Mouse (Mus musculus): ENCODE data around the gene Mfn2. TPM values are rescaled to one million over a fixed set of nuclear protein-coding genes. Genes with fewer than 3 reads are reported as not detected.

The Mfn2 gene
- 52.4 and 61.8 TPM in 2 replicates for polyA plus RNA-seq (2015; fragmentation: Nextera tagmentation; extraction: Ambion mirVana)

DNA sequence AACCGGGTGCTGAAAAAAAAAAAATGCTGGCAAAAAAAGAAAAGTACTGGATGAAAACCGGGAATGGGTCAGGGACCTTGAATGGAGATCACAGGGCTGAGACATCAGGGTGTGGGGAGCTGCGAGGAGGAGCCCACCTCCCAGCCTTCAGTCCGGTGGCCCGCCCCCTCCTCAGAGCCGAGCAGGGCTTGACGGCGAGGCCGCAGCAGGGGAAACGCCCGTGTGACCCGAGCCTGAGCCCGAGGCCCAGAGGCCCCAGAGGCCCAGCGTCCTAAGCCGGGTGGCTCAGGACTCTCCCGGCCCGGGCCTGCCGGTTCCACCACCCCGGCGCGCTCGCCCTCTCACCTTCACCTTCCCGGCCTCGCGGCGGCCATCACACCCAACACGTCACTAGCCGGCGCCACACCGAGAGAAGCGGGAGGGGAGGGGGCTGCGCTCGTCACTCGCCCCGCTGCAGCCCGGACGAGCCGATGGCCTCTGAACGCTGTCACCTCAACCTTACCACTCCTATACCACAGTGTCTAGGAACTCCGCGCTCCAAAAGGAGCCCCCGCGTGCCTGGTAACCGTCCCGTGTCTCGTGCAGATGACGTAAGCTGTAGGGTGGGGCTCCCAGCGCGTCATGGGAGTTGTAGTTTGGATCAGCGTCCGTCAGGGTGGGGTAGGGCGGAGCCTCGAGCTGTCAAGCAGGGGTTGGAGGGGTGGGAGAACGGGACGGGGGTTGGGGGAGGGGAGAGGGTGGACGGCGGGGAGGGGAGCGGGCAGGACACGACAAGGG, at the start of gene Mfn2:
Gene Mfn2 (minus strand): TSS at position 392 of the 777 bp plus-strand sequence.
- H3K27me3 ChIP-seq = no peaks in the 10 kb centered on the region
- no peaks in the 10 kb centered on the region for H3K9me3 ChIP-seq (replicated peaks)
- peak within 1 kb of the TSS; percentile 90 for H3K4me3 ChIP-seq
- H3K27ac ChIP-seq = peak within 1 kb of the TSS; percentile 61
- peak within 1 kb of the TSS; percentile 88 for H3K9ac ChIP-seq
- peaks cover 14% of the 10 kb centered on the region for H3K4me1 ChIP-seq
- peak within 1 kb of the TSS; percentile 68 for H3K4me2 ChIP-seq
- under 1% methylated on average over 53 of the region's 59 CpGs for WGBS
- H3K36me3 ChIP-seq (ENCODE audit: poor library complexity, severe bottlenecking) = peaks cover 31% of the 10 kb centered on the region
- ATAC-seq = peak; percentile 96

DNA sequence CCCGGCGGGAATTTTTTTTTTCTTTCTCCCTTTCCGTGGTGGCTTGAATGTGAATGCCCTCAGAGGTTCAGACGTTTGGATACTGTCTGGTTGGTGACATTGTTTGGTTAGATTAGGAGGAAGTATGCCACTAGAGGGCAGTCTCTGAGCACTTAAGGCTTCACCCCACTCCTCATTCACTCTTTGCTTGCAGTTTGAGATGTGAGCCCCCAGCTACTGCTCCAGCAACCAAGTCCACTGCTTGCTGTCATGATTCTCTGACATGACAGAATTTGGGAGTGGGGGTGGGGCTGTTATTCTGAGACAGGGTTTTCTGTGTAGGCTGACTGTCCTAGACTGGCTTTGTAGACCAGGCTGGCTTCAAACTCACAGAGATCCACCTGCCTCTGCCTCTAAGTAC, 49.1 kb upstream of the Mfn2 start:
- ATAC-seq = no peak
- Histone ChIP-seq H3K4me2 (no peak overlapping the region), H3K9me3 (replicated peaks) (no peaks in the 10 kb centered on the region), H3K27ac (no peak overlapping the region), H3K36me3 (ENCODE audit: poor library complexity, severe bottlenecking) (peaks cover 10% of the 10 kb centered on the region), H3K4me1 (no peaks in the 10 kb centered on the region), H3K4me3 (no peak overlapping the region), H3K9ac (no peak overlapping the region), H3K27me3 (no peaks in the 10 kb centered on the region)
- 8% methylated on average over 4 of the region's 4 CpGs for WGBS

DNA sequence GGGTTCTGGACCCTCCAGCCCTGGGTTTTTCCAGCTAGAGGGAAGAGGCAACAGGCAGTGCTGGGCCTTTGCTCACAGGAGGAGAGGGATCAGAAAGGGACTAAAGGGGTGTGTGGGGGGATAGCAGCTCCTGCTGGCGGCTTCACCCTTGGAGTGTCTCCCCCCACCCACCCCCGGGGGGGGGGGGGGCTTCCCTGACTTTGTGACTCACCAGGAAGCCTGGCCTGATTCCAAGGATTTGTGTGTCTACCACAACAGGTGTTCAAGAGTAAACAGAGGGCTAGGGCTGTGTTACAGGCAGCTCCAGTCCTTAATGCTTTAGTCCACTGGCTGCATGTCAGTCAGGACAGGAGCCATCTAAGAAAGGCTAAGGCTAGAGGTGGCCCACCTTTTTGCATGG, 43.0 kb upstream of the Mfn2 start:
- Histone ChIP-seq H3K27me3 (no peaks in the 10 kb centered on the region), H3K4me2 (no peak overlapping the region), H3K4me1 (peaks cover 13% of the 10 kb centered on the region), H3K9me3 (replicated peaks) (no peaks in the 10 kb centered on the region), H3K27ac (no peak overlapping the region), H3K9ac (no peak overlapping the region), H3K4me3 (no peak overlapping the region), H3K36me3 (ENCODE audit: poor library complexity, severe bottlenecking) (peaks cover 65% of the 10 kb centered on the region)
- WGBS = 59% methylated on average over 2 of the region's 2 CpGs
- ATAC-seq = no peak

DNA sequence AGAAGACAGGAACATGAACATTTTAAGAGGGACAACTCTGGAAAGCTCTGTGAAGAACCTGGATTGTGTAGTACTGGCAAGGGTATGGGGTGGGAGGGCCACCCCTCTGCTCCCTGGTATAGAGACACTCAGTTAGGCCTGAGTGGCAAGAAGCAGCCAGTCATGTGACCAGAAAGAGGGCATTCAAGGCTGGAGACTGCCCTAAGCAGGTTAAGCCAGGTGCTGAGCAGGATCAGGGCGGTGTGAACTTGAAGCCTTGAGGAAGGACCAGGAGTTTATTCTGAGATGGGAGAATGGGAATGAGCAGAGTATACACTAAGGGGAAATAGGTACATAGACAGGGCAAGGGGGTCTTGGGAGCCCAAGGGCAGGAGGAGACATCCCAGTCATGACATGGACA, 38.5 kb upstream of the Mfn2 start:
- H3K9me3 ChIP-seq (replicated peaks) = no peaks in the 10 kb centered on the region
- H3K4me3 ChIP-seq = no peak overlapping the region
- H3K9ac ChIP-seq = no peak overlapping the region
- H3K36me3 ChIP-seq (ENCODE audit: poor library complexity, severe bottlenecking) = peaks cover 51% of the 10 kb centered on the region
- H3K4me1 ChIP-seq = peaks cover 34% of the 10 kb centered on the region
- 0 out of 2 replicates have a peak, but pooled peaks cover 5% of the 10 kb centered on the region for H3K27me3 ChIP-seq
- no peak for ATAC-seq
- H3K27ac ChIP-seq = no peak overlapping the region
- 86% methylated on average over 1 of the region's 1 CpGs for WGBS
- H3K4me2 ChIP-seq = peak overlapping the region; percentile 100

DNA sequence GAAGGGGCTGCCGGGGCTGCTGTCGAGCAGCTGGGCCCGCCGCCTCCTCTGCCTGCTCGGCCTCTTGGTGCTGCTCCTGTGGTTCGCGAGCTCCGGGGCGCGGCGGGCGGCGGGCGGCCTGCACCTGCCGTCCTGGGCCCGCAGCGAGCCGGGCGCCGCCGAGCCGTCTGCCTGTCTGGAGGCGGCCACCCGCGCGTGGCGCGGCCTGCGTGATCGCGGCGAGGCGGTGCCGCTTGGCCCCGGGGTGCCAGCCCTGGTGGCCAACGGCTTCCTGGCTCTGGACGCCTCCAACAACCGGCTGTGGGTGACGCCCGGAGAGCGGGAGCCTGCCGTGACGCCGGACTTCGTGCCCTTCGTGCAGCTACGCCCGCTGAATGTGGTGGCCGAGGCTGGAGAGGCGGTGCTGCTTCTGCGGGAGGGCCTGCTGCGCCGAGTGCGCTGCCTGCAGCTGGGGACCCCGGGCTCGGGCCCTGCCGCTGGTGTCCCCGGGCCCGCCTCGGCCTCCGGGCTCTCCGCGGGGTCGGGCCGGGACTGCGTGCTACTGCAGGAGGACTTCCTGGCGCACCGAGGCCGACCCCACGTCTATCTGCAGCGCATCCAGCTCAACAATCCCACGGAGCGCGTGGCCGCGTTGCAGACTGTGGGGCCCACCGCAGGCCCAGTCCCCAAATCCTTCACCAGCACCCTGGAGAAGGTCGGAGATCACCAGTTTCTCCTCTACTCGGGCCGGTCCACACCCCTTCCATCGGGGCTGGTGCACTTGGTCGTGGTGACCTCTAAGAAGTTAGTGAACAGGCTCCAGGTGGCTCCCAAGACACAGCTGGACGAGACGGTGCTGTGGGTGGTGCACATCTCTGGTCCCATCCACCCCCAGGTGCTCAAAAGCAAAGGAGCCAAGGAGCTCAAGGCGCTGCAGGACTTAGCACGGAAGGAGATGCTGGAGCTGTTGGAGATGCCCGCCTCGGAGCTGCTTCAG, 36.8 kb upstream of the Mfn2 start:
- Histone ChIP-seq H3K27me3 (peaks cover 9% of the 10 kb centered on the region; the same call in 1 of the 2 replicates), H3K4me3 (peak overlapping the region; percentile 93), H3K4me2 (peak overlapping the region; percentile 100), H3K27ac (peak overlapping the region; percentile 51), H3K36me3 (ENCODE audit: poor library complexity, severe bottlenecking) (peaks cover 35% of the 10 kb centered on the region), H3K9me3 (replicated peaks) (no peaks in the 10 kb centered on the region), H3K4me1 (peaks cover 31% of the 10 kb centered on the region), H3K9ac (peak overlapping the region; percentile 93)
- peak; percentile 63 for ATAC-seq
- WGBS = 9% methylated on average over 71 of the region's 88 CpGs

DNA sequence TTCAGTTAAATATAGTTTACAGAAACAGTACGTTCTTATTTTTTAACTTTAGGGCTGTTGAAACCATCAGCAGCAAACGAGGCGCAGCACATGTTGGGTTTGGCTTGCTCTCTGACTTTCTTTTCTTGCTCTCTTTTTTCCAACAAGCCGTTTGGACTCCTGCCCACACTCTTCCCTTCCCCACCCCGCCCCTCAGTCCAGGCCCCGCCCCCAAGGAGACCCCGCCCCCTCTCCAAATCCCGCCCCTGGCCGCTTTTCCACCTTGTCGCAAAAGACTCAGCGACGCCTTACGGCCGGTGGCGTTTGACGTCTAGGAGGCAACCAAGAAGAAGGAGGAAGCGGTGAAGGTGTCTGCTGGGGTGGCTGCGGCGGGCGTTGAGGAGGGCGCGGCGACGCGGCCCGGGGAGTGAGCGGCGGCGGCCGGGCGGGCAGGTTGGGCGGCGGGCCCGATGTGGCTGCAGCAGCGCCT, 36.1 kb upstream of the Mfn2 start, which contains the start of gene 2510039O18Rik:
Gene 2510039O18Rik (plus strand): TSS at position 320 of the 469 bp plus-strand sequence.
- Histone ChIP-seq H3K4me2 (peak within 1 kb of the TSS; percentile 100), H3K4me3 (peak within 1 kb of the TSS; percentile 93), H3K27ac (peak within 1 kb of the TSS; percentile 63), H3K4me1 (peaks cover 36% of the 10 kb centered on the region), H3K36me3 (ENCODE audit: poor library complexity, severe bottlenecking) (peaks cover 28% of the 10 kb centered on the region), H3K9ac (peak within 1 kb of the TSS; percentile 93), H3K9me3 (replicated peaks) (no peaks in the 10 kb centered on the region), H3K27me3 (peaks cover 9% of the 10 kb centered on the region; the same call in 1 of the 2 replicates)
- under 1% methylated on average over 34 of the region's 35 CpGs for WGBS
- peak; percentile 72 for ATAC-seq

DNA sequence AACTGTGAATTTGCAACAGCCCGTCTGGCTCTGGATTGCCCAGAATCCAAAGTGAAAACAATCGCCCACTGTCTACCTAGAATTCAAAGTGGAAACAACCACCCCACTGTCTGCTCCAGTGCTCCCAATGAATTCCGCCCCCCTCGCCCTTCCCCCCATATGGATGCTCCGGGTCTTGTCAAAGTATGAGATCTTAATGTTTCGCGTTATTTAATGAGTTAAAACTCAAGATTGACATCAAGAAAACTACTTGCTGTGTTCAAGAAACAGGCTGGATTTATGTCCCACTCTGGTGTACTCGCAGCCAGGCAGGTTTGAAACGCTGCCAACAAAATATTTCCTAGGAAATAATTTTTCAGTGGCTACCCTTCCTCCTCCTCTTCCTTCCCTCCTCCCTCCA, 35.6 kb upstream of the Mfn2 start:
- ATAC-seq = peak; percentile 17; the same call in 1 of the 2 replicates
- 38% methylated on average over 9 of the region's 9 CpGs for WGBS
- Histone ChIP-seq H3K36me3 (ENCODE audit: poor library complexity, severe bottlenecking) (peaks cover 23% of the 10 kb centered on the region), H3K4me2 (peak overlapping the region; percentile 100), H3K9ac (no peak overlapping the region), H3K27ac (peak overlapping the region; percentile 63), H3K4me3 (peak overlapping the region; percentile 93; the same call in 1 of the 2 replicates), H3K9me3 (replicated peaks) (no peaks in the 10 kb centered on the region), H3K27me3 (peaks cover 9% of the 10 kb centered on the region; the same call in 1 of the 2 replicates), H3K4me1 (peaks cover 36% of the 10 kb centered on the region)

DNA sequence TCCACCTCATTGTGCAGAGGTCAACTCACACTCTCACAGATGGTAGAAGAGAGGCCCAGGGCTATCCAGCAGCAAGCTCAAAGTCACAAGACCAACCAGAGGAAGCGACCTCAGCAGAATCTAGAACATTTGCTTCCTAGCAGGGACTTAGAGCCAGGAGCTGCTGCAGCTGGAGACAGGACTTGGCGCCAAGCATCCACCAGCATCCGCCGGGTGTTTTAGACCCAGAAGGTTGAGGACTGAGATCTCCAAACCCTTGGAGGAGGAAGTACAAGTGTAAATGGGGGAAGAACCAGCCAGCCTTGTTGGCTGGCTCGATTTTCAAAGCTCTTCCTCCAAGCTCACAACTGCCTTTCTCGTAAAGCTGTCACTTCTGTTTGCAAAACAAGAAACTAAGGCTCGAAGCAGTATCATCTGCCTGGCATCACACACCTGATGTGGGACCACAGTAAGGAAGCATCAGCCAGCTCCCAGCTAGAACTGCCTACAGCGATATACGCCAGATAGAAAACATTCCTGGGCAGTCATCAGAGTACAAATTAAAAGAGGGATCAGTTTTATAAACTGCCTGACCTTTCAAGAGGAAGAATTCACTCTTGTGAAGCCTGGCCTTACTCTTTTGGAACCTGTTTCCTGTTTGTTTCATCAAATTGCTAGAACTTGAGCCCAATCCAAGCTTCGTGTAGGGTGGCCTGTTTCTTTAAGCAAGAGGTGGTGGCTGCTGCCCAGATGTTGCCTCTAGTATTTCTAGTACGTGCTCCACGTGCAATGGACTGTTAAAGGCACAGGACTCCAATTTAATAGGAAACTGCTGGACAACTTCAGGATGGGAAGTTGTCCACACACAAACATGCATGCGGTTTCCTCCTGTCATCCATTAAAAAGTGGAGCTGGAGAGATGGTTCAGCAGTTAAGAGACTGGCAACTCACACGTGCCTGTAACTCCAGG, 33.9 kb upstream of the Mfn2 start:
- H3K27me3 ChIP-seq = peaks cover 9% of the 10 kb centered on the region; the same call in 1 of the 2 replicates
- H3K4me3 ChIP-seq = no peak overlapping the region
- H3K9ac ChIP-seq = no peak overlapping the region
- 77% methylated on average over 14 of the region's 14 CpGs for WGBS
- H3K36me3 ChIP-seq (ENCODE audit: poor library complexity, severe bottlenecking) = 0 out of 2 replicates have a peak, but pooled peaks cover 6% of the 10 kb centered on the region
- ATAC-seq = no peak
- H3K9me3 ChIP-seq (replicated peaks) = no peaks in the 10 kb centered on the region
- no peak overlapping the region for H3K4me2 ChIP-seq
- peaks cover 35% of the 10 kb centered on the region for H3K4me1 ChIP-seq
- H3K27ac ChIP-seq = no peak overlapping the region

DNA sequence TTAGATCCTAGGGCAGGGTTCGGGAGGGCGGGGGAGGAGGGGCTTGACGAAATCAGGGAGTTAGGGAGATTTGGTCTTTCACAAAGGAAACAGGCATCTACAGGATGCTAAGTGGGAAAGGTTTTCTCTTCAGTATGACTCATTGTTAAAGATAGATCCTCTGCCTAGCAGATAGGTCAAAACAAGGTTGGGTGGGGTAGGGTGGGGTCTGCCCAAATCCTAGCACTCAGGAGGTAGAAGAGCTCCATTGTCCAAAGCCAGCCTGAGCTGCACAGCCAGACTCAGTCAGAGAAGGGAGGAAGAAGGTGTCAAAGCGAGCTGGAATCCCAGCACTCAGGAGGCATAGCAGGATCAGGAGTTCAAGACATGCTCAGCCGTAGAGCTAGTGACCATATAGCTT, 33.0 kb upstream of the Mfn2 start:
- no peak overlapping the region for H3K4me2 ChIP-seq
- no peak for ATAC-seq
- H3K27ac ChIP-seq = no peak overlapping the region
- H3K4me3 ChIP-seq = no peak overlapping the region
- no peaks in the 10 kb centered on the region for H3K36me3 ChIP-seq (ENCODE audit: poor library complexity, severe bottlenecking)
- peaks cover 26% of the 10 kb centered on the region for H3K4me1 ChIP-seq
- 45% methylated on average over 5 of the region's 5 CpGs for WGBS
- peaks cover 9% of the 10 kb centered on the region; the same call in 1 of the 2 replicates for H3K27me3 ChIP-seq
- no peaks in the 10 kb centered on the region for H3K9me3 ChIP-seq (replicated peaks)
- H3K9ac ChIP-seq = no peak overlapping the region

DNA sequence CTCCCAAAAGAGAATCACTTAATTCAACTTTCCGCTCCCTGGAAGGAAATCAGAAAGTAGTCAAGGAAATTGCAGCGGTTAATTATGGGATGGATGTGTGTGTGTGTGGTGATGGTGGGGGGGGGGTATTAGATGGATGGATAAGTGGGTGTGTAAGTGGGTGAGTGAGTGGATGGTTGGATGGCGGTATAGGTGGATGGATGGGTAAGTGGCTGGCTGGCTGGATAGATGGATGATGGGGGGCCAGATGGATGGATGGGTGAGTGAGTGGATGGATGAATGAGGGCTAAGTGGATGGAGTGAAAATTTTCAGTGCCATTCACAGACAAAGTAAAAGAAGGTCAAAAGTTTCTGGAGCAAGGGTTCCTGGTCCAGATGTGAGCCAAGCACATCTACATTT, 32.5 kb upstream of the Mfn2 start:
- peak overlapping the region; percentile 92 for H3K4me2 ChIP-seq
- peaks cover 9% of the 10 kb centered on the region; the same call in 1 of the 2 replicates for H3K27me3 ChIP-seq
- ATAC-seq = no peak
- peaks cover 21% of the 10 kb centered on the region for H3K4me1 ChIP-seq
- WGBS = 39% methylated on average over 3 of the region's 3 CpGs
- no peak overlapping the region for H3K27ac ChIP-seq
- peak overlapping the region; percentile 73 for H3K9ac ChIP-seq
- no peaks in the 10 kb centered on the region for H3K9me3 ChIP-seq (replicated peaks)
- H3K36me3 ChIP-seq (ENCODE audit: poor library complexity, severe bottlenecking) = no peaks in the 10 kb centered on the region
- peak overlapping the region; percentile 60 for H3K4me3 ChIP-seq

Data from forebrain, embryonic 13.5 days (tissue).